Mouse (Mus musculus) cortical plate, adult 2 months (tissue): ENCODE results near the gene Cd6.

Experiments
- CTCF ChIP-seq: fragments of 200-500 bp; IDR thresholded peaks from 2 replicates; pipeline ENCODE4 v1.5.1; 2011; ENCODE audit warnings: mild to moderate bottlenecking, control low read depth, low read length; ENCODE audit not compliant: insufficient read depth; ENCODE audit errors: extremely low read depth
- POLR2A ChIP-seq: fragments of 200-500 bp; IDR thresholded peaks from 2 replicates; pipeline ENCODE4 v1.6.1; 2011; ENCODE audit warnings: mild to moderate bottlenecking, low read length, control low read depth; ENCODE audit not compliant: insufficient read depth; ENCODE audit errors: extremely low read depth

DNA sequence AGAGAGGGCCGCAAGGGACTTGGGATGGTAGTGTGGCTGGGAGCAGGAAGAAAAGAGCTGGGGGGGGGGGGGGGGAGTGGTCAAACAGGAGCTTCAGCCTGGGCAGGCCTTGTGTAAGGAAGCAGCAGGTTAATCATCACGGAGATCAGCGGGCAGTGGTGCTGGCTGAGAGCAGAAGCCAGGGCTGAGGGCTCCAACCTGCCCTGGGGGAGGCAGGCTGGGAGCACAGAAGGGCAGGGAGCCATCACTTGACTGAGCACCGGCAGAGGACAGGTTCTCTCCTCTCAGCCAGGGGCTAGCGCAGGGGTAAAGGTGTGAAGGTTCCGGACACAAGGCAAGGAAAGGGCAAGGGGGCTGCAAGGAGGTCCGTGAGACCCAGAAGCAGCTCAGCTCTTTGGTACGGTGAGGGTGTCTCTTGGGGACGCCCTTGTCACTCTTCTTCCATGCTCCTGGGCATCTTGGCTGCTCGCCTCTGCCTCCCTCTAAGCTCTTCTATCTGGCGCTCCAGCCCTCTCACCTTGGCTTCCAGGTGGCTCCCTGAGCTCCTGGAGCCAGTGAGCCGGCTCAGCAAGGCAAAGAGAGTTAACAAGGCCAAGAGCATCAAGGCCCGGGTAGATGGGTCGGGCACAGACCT lies 41.6 kb upstream of the Cd6 start:
- TF ChIP-seq CTCF (no peak), POLR2A (no peak)
